Comparison of ENCODE assay signal across 7 mouse cellular contexts in the genomic region with DNA sequence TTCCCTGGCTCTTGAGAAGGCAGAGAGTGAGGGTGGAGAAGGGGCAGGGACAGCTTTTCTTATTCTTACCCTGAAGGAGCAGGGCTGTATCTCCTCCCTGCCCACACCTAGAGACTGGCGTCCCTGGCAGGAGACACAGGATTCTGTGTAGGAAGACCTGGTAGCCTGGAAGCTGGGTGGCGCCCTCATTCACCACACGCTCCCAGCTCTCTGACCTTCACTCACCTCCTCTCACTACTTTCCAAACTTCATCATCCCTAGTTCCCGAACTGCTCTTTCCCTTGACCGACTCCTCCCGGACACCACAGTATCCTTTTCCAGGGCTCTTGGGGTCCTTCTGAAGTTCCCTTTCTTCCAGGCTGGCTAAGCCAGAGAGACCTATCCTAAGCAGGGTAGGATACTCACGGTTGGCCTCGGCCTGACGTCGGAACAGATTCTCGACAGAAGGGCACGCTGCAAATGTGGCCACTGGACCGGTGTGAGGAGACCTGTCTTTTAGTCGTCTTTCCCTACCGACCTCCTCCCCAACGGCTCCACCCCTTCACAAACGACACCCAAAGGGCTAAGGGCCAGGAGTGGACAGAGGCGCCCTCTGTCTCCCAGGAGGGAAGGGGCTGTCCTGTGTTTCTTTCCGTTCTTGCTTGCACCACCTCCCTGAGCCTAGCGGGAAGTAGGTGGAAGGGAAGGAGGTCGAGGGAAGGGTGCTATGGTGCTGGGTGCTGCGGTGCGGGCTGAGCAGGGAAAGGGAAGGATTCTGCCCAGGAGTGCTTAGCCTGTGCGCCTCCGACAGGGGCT. TPM values are rescaled to one million over a fixed set of nuclear protein-coding genes. Genes with fewer than 3 reads are reported as not detected.
A peak's percentile ranks its signal among the peaks of the same experiment; 100 is the strongest.
DNase-seq lines count a peak whose midpoint lies in the region; ATAC-seq and TF ChIP-seq lines count a peak whose summit lies in the region.

S100a1 (minus strand) TSS at position 597 of the 795 bp plus-strand sequence.
S100a13 (plus strand) TSS at position 640 of the 795 bp plus-strand sequence.

- WGBS in forebrain, embryonic 14.5 days: 7% methylated on average over 25 of the region's 25 CpGs
- WGBS in lung, embryonic 15.5 days: 5% methylated on average over 25 of the region's 25 CpGs

- H3K9ac ChIP-seq in forebrain, embryonic 14.5 days (ENCODE audit: low read length): peak within 1 kb of the TSS; percentile 49
- H3K9ac ChIP-seq in lung, embryonic 15.5 days: peak within 1 kb of the TSS; percentile 39

- H3K9me3 ChIP-seq in forebrain, embryonic 14.5 days (replicated peaks; ENCODE audit: control insufficient read depth, low read length): no peaks in the 10 kb centered on the region
- H3K9me3 ChIP-seq in lung, embryonic 15.5 days: no peaks in the 10 kb centered on the region

- peak; percentile 21; the same call in 1 of the 2 replicates for ATAC-seq in forebrain, embryonic 14.5 days
- peak; percentile 43; the same call in 1 of the 2 replicates for ATAC-seq in lung, embryonic 15.5 days (ENCODE audit: borderline replicate concordance, extremely low read depth, low FRiP score, low TSS enrichment)

- H3K36me3 ChIP-seq in forebrain, embryonic 14.5 days (ENCODE audit: control insufficient read depth, insufficient read depth, low read length): no peaks in the 10 kb centered on the region
- H3K36me3 ChIP-seq in lung, embryonic 15.5 days: no peaks in the 10 kb centered on the region

- peak within 1 kb of the TSS; percentile 23 for H3K4me3 ChIP-seq in forebrain, embryonic 14.5 days (ENCODE audit: low read depth, low read length)
- peak within 1 kb of the TSS; percentile 57 for H3K4me3 ChIP-seq in layer of hippocampus, adult 2 months
- peak within 1 kb of the TSS; percentile 46 for H3K4me3 ChIP-seq in lung, embryonic 15.5 days

- no peak within 1 kb of the TSS for H3K27ac ChIP-seq in forebrain, embryonic 14.5 days (ENCODE audit: low read depth, low read length)
- H3K27ac ChIP-seq in layer of hippocampus, adult 2 months: peak within 1 kb of the TSS; percentile 88
- H3K27ac ChIP-seq in lung, embryonic 15.5 days: peak within 1 kb of the TSS; percentile 52; the same call in 1 of the 2 replicates

- peak; percentile 81 for DNase-seq in MN1 (ENCODE audit: low spot score)
- peak in 1 of 2 experiments; percentile 46 for DNase-seq in adrenal gland, postnatal 4 days (ENCODE audit: low spot score in 2 of 2)
- DNase-seq in forebrain, embryonic 14.5 days (ENCODE audit: low spot score): peak; percentile 33
- DNase-seq in heart, postnatal 4 days: peak; percentile 80
- DNase-seq in layer of hippocampus, adult 2 months (ENCODE audit: low spot score in 2 of 2): peak; percentile 56 to 60
- DNase-seq in ovary, postnatal 14 days (ENCODE audit: low spot score): peak; percentile 62

- peaks cover 4% of the 10 kb centered on the region; the same call in 1 of the 2 replicates for H3K4me1 ChIP-seq in forebrain, embryonic 14.5 days (ENCODE audit: control insufficient read depth, insufficient read depth, low read length)
- peaks cover 19% of the 10 kb centered on the region for H3K4me1 ChIP-seq in lung, embryonic 15.5 days

- H3K4me2 ChIP-seq in forebrain, embryonic 14.5 days (ENCODE audit: low read length): peak within 1 kb of the TSS; percentile 60
- H3K4me2 ChIP-seq in lung, embryonic 15.5 days: peak within 1 kb of the TSS; percentile 93

- peaks cover 9% of the 10 kb centered on the region; the same call in 1 of the 2 replicates for H3K27me3 ChIP-seq in forebrain, embryonic 14.5 days (replicated peaks; ENCODE audit: control insufficient read depth, insufficient read depth, low read length)
- no peaks in the 10 kb centered on the region for H3K27me3 ChIP-seq in lung, embryonic 15.5 days

- TF ChIP-seq CTCF in layer of hippocampus, adult 2 months (conservative IDR thresholded peaks at IDR 0.05): peak; percentile 57

RNA-seq across cellular contexts. Expression of gene S100a1, which starts in this region (rescaled TPM):
- total RNA-seq in adrenal gland, postnatal 4 days (2021): 10 to 100 TPM; 67.1 TPM
- polyA plus RNA-seq in forebrain, embryonic 14.5 days (2014; fragmentation: Nextera tagmentation; extraction: Ambion mirVana): 12.5 and 13.1 TPM in 2 replicates
- total RNA-seq in heart, postnatal 4 days (2021): 100 to 1,000 TPM; 282 to 313 TPM
- total RNA-seq in layer of hippocampus, adult 2 months (2021): 10 to 100 TPM; 89.9 to 92.1 TPM
- 42.8 and 45.3 TPM in 2 replicates for polyA plus RNA-seq in lung, embryonic 15.5 days (2015; fragmentation: Nextera tagmentation; extraction: Ambion mirVana)

RNA-seq across cellular contexts. Expression of gene S100a13, which starts in this region (rescaled TPM):
- total RNA-seq in adrenal gland, postnatal 4 days (2021): 10 to 100 TPM; 23.9 to 24.7 TPM
- polyA plus RNA-seq in forebrain, embryonic 14.5 days (2014; fragmentation: Nextera tagmentation; extraction: Ambion mirVana): 9.4 and 11.1 TPM in 2 replicates
- 10 to 100 TPM; 34.2 to 37.9 TPM for total RNA-seq in heart, postnatal 4 days (2021)
- total RNA-seq in layer of hippocampus, adult 2 months (2021): 10 to 100 TPM; 20.2 to 20.6 TPM
- polyA plus RNA-seq in lung, embryonic 15.5 days (2015; fragmentation: Nextera tagmentation; extraction: Ambion mirVana): 43.9 and 44.6 TPM in 2 replicates
